38 mouse cellular contexts compared by ENCODE assay signal in the genomic region with DNA sequence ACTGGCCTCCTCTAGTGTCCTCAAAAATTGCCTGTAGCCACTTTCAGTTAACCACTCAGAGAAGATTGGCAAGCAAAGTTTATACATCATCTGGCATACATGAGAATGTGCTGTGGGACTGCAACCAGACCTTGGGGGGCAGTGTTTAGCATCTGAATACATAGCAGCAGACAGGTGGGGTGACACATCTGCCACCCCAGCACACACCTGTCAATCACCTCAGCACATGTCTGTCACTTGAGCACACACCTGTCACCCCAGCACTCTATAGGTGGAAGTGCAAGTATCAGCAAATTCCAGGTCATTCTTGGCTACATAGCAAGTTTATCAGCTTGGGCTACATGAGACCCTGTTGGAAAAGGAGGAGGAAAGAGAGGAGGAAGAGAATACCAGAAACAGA. TPM values are rescaled to one million over a fixed set of nuclear protein-coding genes. Genes with fewer than 3 reads are reported as not detected.
"Had no signal": no experiment of that assay in that cellular context is flagged by ENCODE, and none has a peak within 500 bp of the region (broad histone marks: within the 10 kb centered on the region; RNA-seq: fewer than 3 reads in every experiment).

No protein-coding gene starts in this region.

- H3K4me2 ChIP-seq: limb, embryonic 12.5 days; limb, embryonic 13.5 days; limb, embryonic 15.5 days; liver, embryonic 11.5 days; liver, embryonic 12.5 days; liver, embryonic 13.5 days; liver, embryonic 15.5 days; lung, embryonic 14.5 days; lung, embryonic 15.5 days; midbrain, embryonic 11.5 days; midbrain, embryonic 12.5 days; midbrain, embryonic 13.5 days; midbrain, embryonic 15.5 days had no signal

- H3K36me3 ChIP-seq: limb, embryonic 10.5 days; limb, embryonic 12.5 days; limb, embryonic 13.5 days; limb, embryonic 15.5 days; liver, embryonic 12.5 days; liver, embryonic 13.5 days; liver, embryonic 15.5 days; lung, embryonic 15.5 days; midbrain, embryonic 10.5 days; midbrain, embryonic 12.5 days; midbrain, embryonic 13.5 days; midbrain, embryonic 15.5 days had no signal

- H3K4me3 ChIP-seq: left cerebral cortex, adult 2 months; limb, embryonic 10.5 days; limb, embryonic 12.5 days; limb, embryonic 13.5 days; limb, embryonic 15.5 days; liver, embryonic 12.5 days; liver, embryonic 13.5 days; liver, embryonic 15.5 days; lung, embryonic 15.5 days; megakaryocyte, embryonic 14.5 days; midbrain, embryonic 10.5 days; midbrain, embryonic 12.5 days; midbrain, embryonic 13.5 days; midbrain, embryonic 15.5 days had no signal

- DNase-seq: left cerebral cortex, postnatal 4 days; liver; liver, embryonic 13.5 days; liver, postnatal 0 days; lung, adult 18-20 months; lung, adult 2 months; lung, embryonic 14.5 days; lung, postnatal 10 days; lung, postnatal 14 days; lung, postnatal 36 days; lung, postnatal 4 days; midbrain, embryonic 14.5 days had no signal

RNA-seq across cellular contexts. Expression of a gene that starts 3.4 kb away (rescaled TPM):
- polyA plus RNA-seq: limb, embryonic 11.5 days; limb, embryonic 12.5 days; limb, embryonic 14.5 days; liver, adult 2 months; liver, embryonic 12.5 days; liver, embryonic 13.5 days; liver, embryonic 14.5 days; liver, embryonic 15.5 days; liver, embryonic 16.5 days; liver, postnatal 0 days; lung, adult 2 months; lung, embryonic 14.5 days; lung, embryonic 15.5 days; lung, embryonic 16.5 days; lung, postnatal 0 days; macrophage; midbrain, embryonic 11.5 days; midbrain, embryonic 14.5 days; midbrain, embryonic 16.5 days; midbrain, postnatal 0 days; neural tube, embryonic 11.5 days had no signal

RNA-seq across cellular contexts. Expression of a gene that starts 4.2 kb away (rescaled TPM):
- polyA plus RNA-seq: limb, embryonic 11.5 days; limb, embryonic 12.5 days; limb, embryonic 13.5 days; limb, embryonic 15.5 days; macrophage; midbrain, embryonic 10.5 days; midbrain, embryonic 11.5 days; midbrain, embryonic 12.5 days; midbrain, embryonic 14.5 days; neural tube, embryonic 11.5 days had no signal
